ENCODE assay signal across 12 mouse cellular contexts in the genomic region with DNA sequence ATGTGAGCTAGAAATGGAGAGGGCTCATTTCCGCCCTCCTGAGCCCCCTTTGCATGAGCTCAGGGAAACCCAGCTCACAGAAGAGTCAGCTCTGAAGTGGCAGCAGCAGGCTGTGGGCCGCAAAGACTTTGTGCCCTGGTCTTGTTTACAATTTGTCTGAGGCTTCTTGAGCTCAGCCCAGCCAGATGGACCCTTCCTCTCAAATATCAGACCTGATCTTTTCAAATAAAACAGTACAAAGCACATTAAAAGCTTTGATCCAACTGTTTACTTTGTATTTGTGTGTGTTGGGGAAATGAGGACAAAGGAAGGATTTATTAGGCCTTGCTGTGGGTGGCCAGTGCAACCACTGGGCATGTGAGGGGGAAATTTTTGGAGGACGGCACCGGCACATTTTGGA.
DNase-seq lines count a peak whose midpoint lies in the region; ATAC-seq and TF ChIP-seq lines count a peak whose summit lies in the region.
"Had no signal": no experiment of that assay in that cellular context is flagged by ENCODE, and none has a peak within 500 bp of the region (broad histone marks: within the 10 kb centered on the region; RNA-seq: fewer than 3 reads in every experiment).

No protein-coding gene starts in this region.

- no peaks in the 10 kb centered on the region for H3K36me3 ChIP-seq in kidney, embryonic 16.5 days (ENCODE audit: insufficient read depth, low read length)
- H3K36me3 ChIP-seq in hindbrain, embryonic 16.5 days (ENCODE audit: control insufficient read depth, insufficient read depth, low read length), result no peaks in the 10 kb centered on the region
- no peaks in the 10 kb centered on the region for H3K36me3 ChIP-seq in midbrain, postnatal 0 days (ENCODE audit: insufficient read depth, low read length)
- H3K36me3 ChIP-seq in heart, embryonic 11.5 days (ENCODE audit: control insufficient read depth, insufficient read depth, low read length), result no peaks in the 10 kb centered on the region

- 30% methylated on average over 4 of the region's 4 CpGs for WGBS in kidney, embryonic 16.5 days
- WGBS in hindbrain, embryonic 16.5 days, result 26% methylated on average over 4 of the region's 4 CpGs
- WGBS in midbrain, postnatal 0 days, result 20% methylated on average over 4 of the region's 4 CpGs
- WGBS in heart, embryonic 11.5 days (ENCODE audit: insufficient replicate concordance), result 57% methylated on average over 4 of the region's 4 CpGs

- TF ChIP-seq POLR2A in embryonic fibroblast, embryonic 13.5 days (IDR thresholded peaks at IDR 0.05; ENCODE audit: low read depth, low read length), result no peak

- no peak overlapping the region for H3K9ac ChIP-seq in kidney, embryonic 16.5 days (replicated peaks; ENCODE audit: low read length)
- H3K9ac ChIP-seq in hindbrain, embryonic 16.5 days (ENCODE audit: low read depth, low read length), result peak overlapping the region; percentile 41; the same call in 1 of the 2 replicates
- H3K9ac ChIP-seq in midbrain, postnatal 0 days (replicated peaks; ENCODE audit: low read length, poor library complexity, severe bottlenecking), result no peak overlapping the region
- no peak overlapping the region for H3K9ac ChIP-seq in heart, embryonic 11.5 days (ENCODE audit: low read depth, low read length)
- H3K9ac ChIP-seq: liver, embryonic 14.5 days had no signal

- no peak for TF ChIP-seq CTCF in embryonic fibroblast, embryonic 13.5 days (IDR thresholded peaks at IDR 0.05; ENCODE audit: borderline replicate concordance, insufficient read depth, low read length)
- no peak for TF ChIP-seq CTCF in midbrain, postnatal 0 days (IDR thresholded peaks at IDR 0.05)

- H3K4me2 ChIP-seq in kidney, embryonic 16.5 days (replicated peaks; ENCODE audit: low read depth, low read length), result no peak overlapping the region
- no peak overlapping the region for H3K4me2 ChIP-seq in hindbrain, embryonic 16.5 days (ENCODE audit: low read length)
- no peak overlapping the region for H3K4me2 ChIP-seq in midbrain, postnatal 0 days (ENCODE audit: low read depth, low read length, poor library complexity, severe bottlenecking)
- no peak overlapping the region for H3K4me2 ChIP-seq in heart, embryonic 11.5 days

- peaks cover 20% of the 10 kb centered on the region for H3K4me1 ChIP-seq in kidney, embryonic 16.5 days (ENCODE audit: insufficient read depth, low read length)
- peaks cover 7% of the 10 kb centered on the region; the same call in 1 of the 2 replicates for H3K4me1 ChIP-seq in embryonic fibroblast, embryonic 13.5 days (ENCODE audit: control insufficient read depth, insufficient read depth, low read length)
- H3K4me1 ChIP-seq in hindbrain, embryonic 16.5 days (ENCODE audit: control insufficient read depth, insufficient read depth, low read depth, low read length), result peaks cover 38% of the 10 kb centered on the region
- peaks cover 28% of the 10 kb centered on the region for H3K4me1 ChIP-seq in midbrain, postnatal 0 days (ENCODE audit: insufficient read depth, low read length)
- H3K4me1 ChIP-seq in heart, embryonic 11.5 days (ENCODE audit: control insufficient read depth, insufficient read depth, low read length), result peaks cover 12% of the 10 kb centered on the region; the same call in 1 of the 2 replicates

- ATAC-seq in kidney, embryonic 16.5 days (ENCODE audit: low FRiP score, low TSS enrichment), result no peak
- no peak for ATAC-seq in hindbrain, embryonic 16.5 days
- ATAC-seq in midbrain, postnatal 0 days (ENCODE audit: low FRiP score), result no peak
- ATAC-seq in heart, embryonic 11.5 days (replicated peaks; ENCODE audit: insufficient number of reproducible peaks, low FRiP score, low TSS enrichment), result no peak
- ATAC-seq: CD4-positive, CD25-positive, alpha-beta regulatory T cell, adult 4 months had no signal

- 0 out of 2 replicates have a peak overlapping the region, but pooled peaks have one; percentile 27 for H3K27ac ChIP-seq in kidney, embryonic 16.5 days (ENCODE audit: low read length)
- peak overlapping the region; percentile 98 for H3K27ac ChIP-seq in embryonic fibroblast, embryonic 13.5 days (ENCODE audit: insufficient read depth, low read length)
- H3K27ac ChIP-seq in hindbrain, embryonic 16.5 days (ENCODE audit: low read depth, low read length), result peak overlapping the region; percentile 87
- H3K27ac ChIP-seq in midbrain, postnatal 0 days (ENCODE audit: low read depth, low read length), result peak overlapping the region; percentile 93
- no peak overlapping the region for H3K27ac ChIP-seq in heart, embryonic 11.5 days (ENCODE audit: low read depth, low read length)
- H3K27ac ChIP-seq: liver, embryonic 14.5 days had no signal

- no peaks in the 10 kb centered on the region for H3K27me3 ChIP-seq in kidney, embryonic 16.5 days (ENCODE audit: insufficient read depth, low read length)
- H3K27me3 ChIP-seq in hindbrain, embryonic 16.5 days (replicated peaks; ENCODE audit: control insufficient read depth, insufficient read depth, low read length), result no peaks in the 10 kb centered on the region
- no peaks in the 10 kb centered on the region for H3K27me3 ChIP-seq in midbrain, postnatal 0 days (ENCODE audit: insufficient read depth, low read length)
- H3K27me3 ChIP-seq in heart, embryonic 11.5 days (ENCODE audit: control insufficient read depth, insufficient read depth, low read length), result no peaks in the 10 kb centered on the region

- no peak overlapping the region for H3K4me3 ChIP-seq in kidney, embryonic 16.5 days (ENCODE audit: low read length)
- no peak overlapping the region for H3K4me3 ChIP-seq in embryonic fibroblast, embryonic 13.5 days (ENCODE audit: insufficient read depth, low read length)
- H3K4me3 ChIP-seq in hindbrain, embryonic 16.5 days (ENCODE audit: low read length), result no peak overlapping the region
- H3K4me3 ChIP-seq in midbrain, postnatal 0 days (ENCODE audit: low read depth, low read length), result no peak overlapping the region
- no peak overlapping the region for H3K4me3 ChIP-seq in heart, embryonic 11.5 days (ENCODE audit: low read depth, low read length)

- no peaks in the 10 kb centered on the region for H3K9me3 ChIP-seq in kidney, embryonic 16.5 days (ENCODE audit: low read length)
- no peaks in the 10 kb centered on the region for H3K9me3 ChIP-seq in hindbrain, embryonic 16.5 days (ENCODE audit: control insufficient read depth, low read length)
- H3K9me3 ChIP-seq in midbrain, postnatal 0 days (ENCODE audit: low read length), result no peaks in the 10 kb centered on the region
- no peaks in the 10 kb centered on the region for H3K9me3 ChIP-seq in heart, embryonic 11.5 days (replicated peaks; ENCODE audit: control insufficient read depth, low read length)

- DNase-seq in kidney, adult 9 months, result no peak
- no peak for DNase-seq in midbrain, postnatal 0 days (ENCODE audit: low spot score)
- DNase-seq in right cerebral cortex, postnatal 14 days, result no peak
- no peak for DNase-seq in layer of hippocampus, adult 18-20 months (ENCODE audit: low spot score in 2 of 2)
- DNase-seq: gastrocnemius, postnatal 14 days; heart, postnatal 36 days had no signal
